Mouse (Mus musculus): ENCODE measurements at regions not wholly inside any gene's neighbourhood (a gene's known extent, or its start where the extent isn't known, plus 50 kb on each side); places are given as distances from the start of the nearest gene placed in this dataset.

DNA sequence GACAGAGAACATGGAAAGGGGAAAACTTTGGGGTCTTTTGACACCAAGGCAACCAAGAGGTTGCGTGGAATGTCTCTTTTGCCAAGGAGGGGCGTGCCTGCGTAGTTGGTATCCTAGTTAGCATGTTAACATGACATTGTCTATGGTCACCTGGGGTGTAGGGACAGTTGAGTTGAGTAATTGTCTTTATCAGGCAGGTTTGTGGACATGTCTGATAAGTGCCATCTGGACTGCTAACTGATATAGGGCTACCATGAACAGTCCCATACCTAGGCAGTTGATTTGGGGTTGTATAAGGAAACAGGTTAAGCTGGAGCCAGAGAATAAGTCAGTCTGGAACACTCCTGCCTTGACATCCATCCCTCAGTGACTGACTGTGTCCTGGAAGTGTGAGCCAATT is 197.6 kb downstream of the Pten start:
- TF ChIP-seq CTCF (IDR thresholded peaks at IDR 0.05; ENCODE audit: low read depth) (no peak), EP300 (IDR thresholded peaks at IDR 0.05; ENCODE audit: low read depth) (no peak)

Data from liver, embryonic 14.5 days (tissue).